Comparison of ENCODE assay signal across 30 mouse cellular contexts in genomic region chr5:107708124-107708797, GRCm38 (mm10). TPM values are rescaled to one million over a fixed set of nuclear protein-coding genes. Genes with fewer than 3 reads are reported as not detected.
DNase-seq lines count a peak whose midpoint lies in the region; ATAC-seq and TF ChIP-seq lines count a peak whose summit lies in the region.
"Had no signal": no experiment of that assay in that cellular context is flagged by ENCODE, and none has a peak within 500 bp of the region (broad histone marks: within the 10 kb centered on the region; RNA-seq: fewer than 3 reads in every experiment).

No protein-coding gene starts in this region.

- H3K4me3 ChIP-seq in heart, adult 2 months: no peak overlapping the region
- H3K4me3 ChIP-seq in bone marrow macrophage, adult 2 months (ENCODE audit: insufficient read depth, low read length): peak overlapping the region; percentile 53
- H3K4me3 ChIP-seq in megakaryocyte, embryonic 14.5 days (replicated peaks): peak overlapping the region; percentile 59
- H3K4me3 ChIP-seq: embryonic facial prominence, embryonic 12.5 days; forebrain, embryonic 10.5 days; liver, embryonic 12.5 days; midbrain, embryonic 12.5 days; neural tube, embryonic 15.5 days had no signal

- ATAC-seq in erythroid progenitor cell, adult 5-6 weeks (replicated peaks; ENCODE audit: low FRiP score, poor library complexity, severe bottlenecking): no peak
- ATAC-seq: forebrain, embryonic 16.5 days; liver, embryonic 12.5 days; liver, postnatal 0 days had no signal

- intact Hi-C loops in heart, adult 2 months (cut with DNase I): no loop called here

- DNase-seq in heart, adult 11 months: peak; percentile 41
- DNase-seq in heart, adult 2 months: no peak
- DNase-seq in splenic B cell, adult 2 months (ENCODE audit: low read depth, low spot score): peak; percentile 56
- no peak for DNase-seq in embryo, embryonic 10.5 days (ENCODE audit: low spot score)
- no peak for DNase-seq in embryo, embryonic 11 days
- DNase-seq: adrenal gland, postnatal 25 days; cerebellum, adult 18-20 months; cerebellum, postnatal 14 days; gastrocnemius, postnatal 10 days; heart, postnatal 36 days; kidney, adult 2 months; kidney, postnatal 4 days; left cerebral cortex, postnatal 4 days; liver, postnatal 0 days; thymus, adult 2 months; thymus, postnatal 36 days had no signal

- 60% methylated on average over 8 of the region's 8 CpGs for WGBS in heart, adult 2 months

- no peaks in the 10 kb centered on the region for H3K9me3 ChIP-seq in megakaryocyte, embryonic 14.5 days
- H3K9me3 ChIP-seq: embryonic facial prominence, embryonic 12.5 days; forebrain, embryonic 10.5 days; liver, embryonic 12.5 days; midbrain, embryonic 12.5 days; neural tube, embryonic 15.5 days had no signal

- H3K27ac ChIP-seq in heart, adult 2 months: no peak overlapping the region
- H3K27ac ChIP-seq in bone marrow macrophage, adult 2 months (ENCODE audit: insufficient read depth, low read depth, low read length): no peak overlapping the region; the same call in 1 of the 2 replicates
- H3K27ac ChIP-seq: embryonic facial prominence, embryonic 12.5 days; forebrain, embryonic 10.5 days; hindbrain, embryonic 14.5 days; liver, embryonic 12.5 days; midbrain, embryonic 12.5 days; neural tube, embryonic 15.5 days had no signal

- no peak for TF ChIP-seq CTCF in heart, adult 2 months (IDR thresholded peaks at IDR 0.05)
- no peak for TF ChIP-seq CTCF in bone marrow macrophage, adult 2 months (IDR thresholded peaks at IDR 0.05; ENCODE audit: low read depth, low read length)

- H3K36me3 ChIP-seq in heart, adult 2 months (ENCODE audit: control insufficient read depth, insufficient read depth, low read length): no peaks in the 10 kb centered on the region
- H3K36me3 ChIP-seq in megakaryocyte, embryonic 14.5 days (replicated peaks; ENCODE audit: low read length): no peaks in the 10 kb centered on the region
- H3K36me3 ChIP-seq in splenic B cell, adult 2 months (ENCODE audit: control insufficient read depth, insufficient read depth, low read length, poor library complexity, severe bottlenecking): no peaks in the 10 kb centered on the region
- H3K36me3 ChIP-seq: embryonic facial prominence, embryonic 12.5 days; forebrain, embryonic 10.5 days; liver, embryonic 12.5 days; midbrain, embryonic 12.5 days; neural tube, embryonic 15.5 days had no signal

- H3K9ac ChIP-seq in heart, adult 2 months (ENCODE audit: low read depth, low read length): no peak overlapping the region
- H3K9ac ChIP-seq: embryonic facial prominence, embryonic 12.5 days; hindbrain, embryonic 14.5 days; liver, embryonic 12.5 days; liver, postnatal 0 days; midbrain, embryonic 12.5 days; neural tube, embryonic 15.5 days had no signal

- H3K79me2 ChIP-seq in heart, adult 2 months (replicated peaks; ENCODE audit: control insufficient read depth, insufficient read depth, low read length): no peaks in the 10 kb centered on the region

- TF ChIP-seq EP300 in heart, adult 2 months (IDR thresholded peaks at IDR 0.05; ENCODE audit: insufficient read depth, low read depth, low read length): no peak

- H3K4me1 ChIP-seq in heart, adult 2 months (ENCODE audit: control insufficient read depth, insufficient read depth, low read length): no peaks in the 10 kb centered on the region
- peaks cover 10% of the 10 kb centered on the region for H3K4me1 ChIP-seq in bone marrow macrophage, adult 2 months (ENCODE audit: control insufficient read depth, insufficient read depth, low read length)
- no peaks in the 10 kb centered on the region for H3K4me1 ChIP-seq in megakaryocyte, embryonic 14.5 days
- H3K4me1 ChIP-seq: embryonic facial prominence, embryonic 12.5 days; forebrain, embryonic 10.5 days; liver, embryonic 12.5 days; midbrain, embryonic 12.5 days; neural tube, embryonic 15.5 days had no signal

- TF ChIP-seq POLR2A in heart, adult 2 months (IDR thresholded peaks at IDR 0.05; ENCODE audit: insufficient read depth, low read depth, low read length): no peak
- TF ChIP-seq POLR2A in bone marrow macrophage, adult 2 months (IDR thresholded peaks at IDR 0.05; ENCODE audit: borderline replicate concordance, low read depth, low read length): no peak

- no peaks in the 10 kb centered on the region for H3K27me3 ChIP-seq in heart, adult 2 months (ENCODE audit: control insufficient read depth, insufficient read depth, low read length)
- peaks cover 30% of the 10 kb centered on the region for H3K27me3 ChIP-seq in megakaryocyte, embryonic 14.5 days (replicated peaks)
- no peaks in the 10 kb centered on the region for H3K27me3 ChIP-seq in splenic B cell, adult 2 months (ENCODE audit: control insufficient read depth, insufficient read depth, low read length, poor library complexity, severe bottlenecking)
- H3K27me3 ChIP-seq: midbrain, embryonic 12.5 days had no signal

RNA-seq across cellular contexts. Expression of gene Gfi1, which starts 17.6 kb away (rescaled TPM):
- not detected for total RNA-seq in heart, adult 2 months (2021)
- polyA plus RNA-seq in heart, adult 2 months (2012; rRNA removed): 0.09 and 0.16 TPM in 2 replicates
- not detected in 2 replicates for polyA plus RNA-seq in bone marrow macrophage, adult 2 months (2012; ENCODE audit: insufficient read depth, insufficient read length, missing spikeins)
- polyA plus RNA-seq in megakaryocyte, embryonic 14.5 days (2012; ENCODE audit: insufficient read depth, low replicate concordance): 2.7 TPM in 1 of 2 replicates, not detected in the other
- 4.7 and 5.0 TPM in 2 replicates for total RNA-seq in erythroid progenitor cell, adult 5-6 weeks (2015; ENCODE audit: low replicate concordance)
- total RNA-seq in erythroid progenitor cell, adult 5-6 weeks (2017; ENCODE audit: low replicate concordance): 4.5 and 6.3 TPM in 2 replicates
- total RNA-seq: adrenal gland, postnatal 25 days; heart, postnatal 36 days; layer of hippocampus, postnatal 36 days had no signal
- polyA plus RNA-seq: forebrain, embryonic 10.5 days; forebrain, embryonic 16.5 days; heart, embryonic 11.5 days; hindbrain, embryonic 14.5 days; kidney, embryonic 16.5 days; midbrain, embryonic 12.5 days; midbrain, postnatal 0 days; neural tube, embryonic 15.5 days had no signal

Comparison
In these comparisons a context has a peak if more than half of its experiments do, and no peak if none do; other contexts are left out.
1. DNase-seq: peak in heart, adult 11 months (single experiment) and splenic B cell, adult 2 months (single experiment); none in heart, adult 2 months (0 of 2), embryo, embryonic 10.5 days (single experiment) and embryo, embryonic 11 days (single experiment).